Mouse (Mus musculus): ENCODE results near the gene Nbea.
"Not testable (repeated sequence)": the region's sequence is repeated elsewhere in the genome, so short reads cannot be mapped to it uniquely, and the experiment has no call there.

DNA sequence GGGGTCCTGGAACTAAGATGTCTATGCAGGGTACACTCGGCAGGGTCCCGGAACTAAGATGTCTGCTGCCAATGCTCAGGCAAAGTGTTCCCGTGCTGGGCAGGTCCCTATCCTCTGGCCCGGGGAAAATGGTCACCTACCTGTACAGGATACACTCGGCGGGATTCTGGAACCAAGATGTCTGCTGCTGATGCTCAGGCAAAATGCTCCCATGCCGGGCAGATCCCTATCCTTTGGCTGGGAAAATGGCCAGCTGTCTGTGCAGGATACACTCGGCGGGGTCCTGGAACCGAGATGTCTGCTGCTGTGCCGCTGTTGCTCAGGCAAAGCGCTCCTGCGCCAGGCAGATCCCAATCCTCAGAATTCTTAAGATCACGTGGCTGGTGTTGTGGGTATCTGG is 206.5 kb downstream of the Nbea start:
- not testable (repeated sequence) for TF ChIP-seq EP300, CTCF (IDR thresholded peaks at IDR 0.05; ENCODE audit: low read depth)

All from heart, postnatal 0 days (tissue).